Mouse (Mus musculus): ENCODE measurements around the gene Vmn2r89. TPM values are rescaled to one million over a fixed set of nuclear protein-coding genes. Genes with fewer than 3 reads are reported as not detected.
A peak's percentile ranks its signal among the peaks of the same experiment; 100 is the strongest.
"Not testable (repeated sequence)": the region's sequence is repeated elsewhere in the genome, so short reads cannot be mapped to it uniquely, and the experiment has no call there.

Vmn2r89 gene
- not detected in 2 replicates for polyA plus RNA-seq (2016; fragmentation: Nextera tagmentation; extraction: Ambion mirVana)

DNA sequence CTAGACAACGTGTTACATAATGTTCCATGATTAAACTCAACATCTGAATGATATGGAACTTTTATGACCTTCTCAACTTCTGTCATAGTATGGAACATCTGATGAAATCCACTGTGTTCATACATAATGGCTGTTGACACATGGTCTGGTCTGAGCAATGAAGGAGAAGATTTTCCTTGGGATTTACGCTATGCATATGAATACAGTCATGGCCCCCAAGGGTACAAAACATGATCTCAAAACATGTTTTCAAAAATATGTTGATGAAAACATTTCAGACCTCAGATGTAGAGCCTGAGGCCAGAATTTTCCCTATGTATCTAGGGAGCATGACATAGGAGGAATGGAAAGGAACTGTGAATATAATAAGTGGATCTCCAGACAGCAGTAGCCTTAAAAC, at the start of gene Vmn2r89:
Gene Vmn2r89, plus strand, starts transcription at position 301 of the 400 bp plus-strand sequence.
- not testable (repeated sequence) for H3K9me3 ChIP-seq (replicated peaks); H3K4me3 ChIP-seq; H3K9ac ChIP-seq; H3K4me1 ChIP-seq; H3K27ac ChIP-seq; ATAC-seq; H3K27me3 ChIP-seq (replicated peaks); H3K36me3 ChIP-seq; H3K4me2 ChIP-seq
- WGBS (ENCODE audit: insufficient replicate concordance): 66% methylated on average over 2 of the region's 2 CpGs

DNA sequence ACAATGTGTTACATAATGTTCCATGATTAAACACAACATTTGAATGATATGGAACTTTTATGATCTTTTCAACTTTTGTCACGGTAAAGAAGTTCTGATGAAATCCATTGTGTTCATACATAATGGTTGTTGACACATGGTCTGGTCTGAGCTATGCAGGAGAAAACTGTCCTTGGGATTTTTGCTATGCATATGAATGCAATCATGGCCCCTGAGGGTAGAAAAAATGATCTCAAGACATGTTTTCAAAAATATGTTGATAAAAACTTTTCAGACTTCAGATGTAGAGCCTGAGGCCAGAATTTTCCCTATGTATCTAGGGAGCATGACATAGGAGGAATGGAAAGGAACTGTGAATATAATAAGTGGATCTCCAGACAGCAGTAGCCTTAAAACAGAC, 41.1 kb upstream of the Vmn2r89 start, which contains the start of gene Vmn2r88:
Gene Vmn2r88, plus strand, starts transcription at position 301 of the 400 bp plus-strand sequence.
- Histone ChIP-seq H3K27me3 (replicated peaks) (no peaks in the 10 kb centered on the region), H3K9me3 (replicated peaks) (no peaks in the 10 kb centered on the region), H3K9ac (no peak within 1 kb of the TSS), H3K36me3 (no peaks in the 10 kb centered on the region), H3K4me3 (no peak within 1 kb of the TSS), H3K4me2 (no peak within 1 kb of the TSS), H3K27ac (no peak within 1 kb of the TSS), H3K4me1 (no peaks in the 10 kb centered on the region)
- no peak for ATAC-seq
- 46% methylated on average over 1 of the region's 1 CpGs for WGBS (ENCODE audit: insufficient replicate concordance)

DNA sequence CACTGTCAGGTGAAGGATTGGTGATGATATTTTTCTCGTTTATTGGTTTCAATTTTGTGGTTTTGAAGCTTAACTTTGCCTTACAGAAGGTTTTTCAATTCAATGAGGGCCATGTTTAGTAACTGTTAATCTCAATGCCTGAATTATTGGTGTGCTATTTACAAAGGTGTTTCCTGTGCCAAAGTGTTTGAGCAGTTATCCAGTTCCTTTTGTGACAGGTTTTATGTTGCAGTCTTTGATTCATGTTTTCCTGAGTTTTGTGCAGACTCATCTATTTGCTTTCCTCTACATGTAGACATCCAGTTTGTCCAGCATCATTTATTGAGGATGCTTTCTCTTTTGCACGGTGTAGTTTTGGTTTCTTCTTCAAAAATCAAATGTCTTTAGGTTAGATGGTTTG, 27.8 kb upstream of the Vmn2r89 start:
- Histone ChIP-seq H3K27me3 (replicated peaks) (no peaks in the 10 kb centered on the region), H3K27ac (no peak overlapping the region), H3K4me1 (no peaks in the 10 kb centered on the region), H3K36me3 (no peaks in the 10 kb centered on the region), H3K9ac (no peak overlapping the region), H3K4me2 (no peak overlapping the region), H3K4me3 (no peak overlapping the region), H3K9me3 (replicated peaks) (no peaks in the 10 kb centered on the region)
- no peak for ATAC-seq
- 31% methylated on average over 2 of the region's 2 CpGs for WGBS (ENCODE audit: insufficient replicate concordance)

DNA sequence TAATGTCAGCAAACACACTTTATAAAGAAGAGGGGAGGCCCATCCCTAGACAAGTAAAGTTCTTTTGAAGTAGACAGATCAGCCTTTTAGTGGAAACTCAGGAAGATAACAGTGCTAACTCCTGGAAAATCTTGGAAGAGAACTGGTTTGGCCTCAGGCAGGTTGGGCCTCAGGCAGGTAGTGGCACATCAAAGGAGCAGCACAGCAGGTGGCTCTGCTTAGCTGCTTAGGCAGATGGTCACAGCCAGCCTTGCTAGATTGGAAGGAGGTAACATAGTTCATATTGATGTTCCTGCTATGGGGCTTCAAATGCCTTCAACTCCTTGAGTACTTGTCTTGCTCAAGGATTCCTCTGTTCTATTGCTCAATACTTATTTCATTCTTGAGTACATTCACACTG, 21.5 kb upstream of the Vmn2r89 start:
- H3K9me3 ChIP-seq (replicated peaks); H3K9ac ChIP-seq; H3K36me3 ChIP-seq; H3K4me3 ChIP-seq; H3K4me1 ChIP-seq; H3K27ac ChIP-seq; ATAC-seq; H3K27me3 ChIP-seq (replicated peaks); H3K4me2 ChIP-seq: not testable (repeated sequence)

DNA sequence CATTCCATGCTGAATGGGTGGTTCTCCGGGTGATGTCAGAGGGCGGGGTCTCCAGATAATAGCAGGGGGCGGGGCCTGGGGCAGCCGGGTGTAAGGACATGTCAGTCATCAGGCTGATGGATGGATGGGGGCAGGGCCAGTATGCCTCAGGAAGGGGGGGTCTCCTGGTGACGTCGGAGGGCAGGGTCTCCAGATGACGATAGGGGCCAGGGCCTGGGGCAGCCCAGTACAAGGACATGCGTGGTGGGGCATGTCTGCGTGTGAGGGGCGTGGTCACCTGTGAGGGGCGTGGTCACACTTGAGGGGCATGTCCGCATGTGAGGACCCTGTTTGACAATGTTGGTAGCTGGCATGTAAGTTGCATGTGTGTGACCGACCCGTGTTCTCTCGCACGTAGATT, 17.1 kb upstream of the Vmn2r89 start:
- H3K4me1 ChIP-seq: no peaks in the 10 kb centered on the region
- no peak overlapping the region for H3K9ac ChIP-seq
- H3K36me3 ChIP-seq: no peaks in the 10 kb centered on the region
- no peak overlapping the region for H3K4me3 ChIP-seq
- H3K27ac ChIP-seq: no peak overlapping the region
- 78% methylated on average over 16 of the region's 16 CpGs for WGBS (ENCODE audit: insufficient replicate concordance)
- H3K4me2 ChIP-seq: no peak overlapping the region
- peaks cover 23% of the 10 kb centered on the region for H3K9me3 ChIP-seq (replicated peaks)
- H3K27me3 ChIP-seq (replicated peaks): no peaks in the 10 kb centered on the region
- ATAC-seq: 0 out of 2 replicates have a peak, but pooled peaks have one; percentile 35

DNA sequence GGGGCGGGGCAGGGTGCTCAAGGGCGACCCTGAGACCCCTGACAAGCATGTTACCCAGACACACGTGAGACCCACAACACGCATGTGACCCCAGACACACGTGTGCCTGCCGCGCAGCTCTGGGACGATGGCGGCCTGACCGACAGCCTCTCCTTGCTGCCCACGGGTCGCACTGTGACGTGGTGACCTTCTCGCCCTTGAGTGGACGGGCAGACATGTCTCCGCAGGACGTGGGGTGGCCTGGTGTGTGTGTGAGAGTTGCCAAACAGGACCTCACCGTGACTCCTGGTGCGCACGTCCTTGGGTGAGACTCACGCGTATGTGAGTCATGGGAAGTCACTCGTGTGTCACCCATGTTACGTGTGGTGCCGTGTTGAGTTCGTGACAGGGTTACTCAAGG, 16.6 kb upstream of the Vmn2r89 start:
- H3K27me3 ChIP-seq (replicated peaks): no peaks in the 10 kb centered on the region
- no peak overlapping the region for H3K4me2 ChIP-seq
- no peaks in the 10 kb centered on the region for H3K4me1 ChIP-seq
- H3K9ac ChIP-seq: no peak overlapping the region
- no peak for ATAC-seq
- 90% methylated on average over 26 of the region's 26 CpGs for WGBS (ENCODE audit: insufficient replicate concordance)
- no peaks in the 10 kb centered on the region for H3K36me3 ChIP-seq
- H3K9me3 ChIP-seq (replicated peaks): peaks cover 23% of the 10 kb centered on the region
- no peak overlapping the region for H3K27ac ChIP-seq
- no peak overlapping the region for H3K4me3 ChIP-seq

DNA sequence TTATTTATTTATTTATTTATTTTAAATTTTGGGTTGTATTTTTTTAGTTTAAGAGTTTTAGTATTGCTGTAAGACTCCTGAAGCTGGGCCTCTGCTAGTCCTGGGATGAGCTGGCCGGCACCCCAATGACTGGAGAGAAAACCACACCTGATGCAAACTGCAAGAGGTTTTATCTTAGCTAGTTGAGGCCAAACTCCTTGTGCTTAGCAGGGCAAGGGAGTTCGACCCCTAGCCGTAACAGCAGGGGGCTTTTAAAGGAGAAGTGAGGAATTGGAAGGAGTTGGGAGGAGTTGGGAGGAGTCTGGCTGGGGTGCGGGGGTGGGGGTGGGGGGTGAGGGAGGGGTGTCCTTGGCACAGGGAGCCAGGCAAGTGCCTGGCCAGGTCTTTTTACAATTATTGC, 12.7 kb upstream of the Vmn2r89 start:
- Histone ChIP-seq H3K4me1 (no peaks in the 10 kb centered on the region), H3K27ac (no peak overlapping the region), H3K4me2 (no peak overlapping the region), H3K9ac (no peak overlapping the region), H3K27me3 (replicated peaks) (no peaks in the 10 kb centered on the region), H3K36me3 (no peaks in the 10 kb centered on the region), H3K9me3 (replicated peaks) (peaks cover 23% of the 10 kb centered on the region), H3K4me3 (no peak overlapping the region)
- ATAC-seq: no peak
- WGBS (ENCODE audit: insufficient replicate concordance): 80% methylated on average over 4 of the region's 4 CpGs

DNA sequence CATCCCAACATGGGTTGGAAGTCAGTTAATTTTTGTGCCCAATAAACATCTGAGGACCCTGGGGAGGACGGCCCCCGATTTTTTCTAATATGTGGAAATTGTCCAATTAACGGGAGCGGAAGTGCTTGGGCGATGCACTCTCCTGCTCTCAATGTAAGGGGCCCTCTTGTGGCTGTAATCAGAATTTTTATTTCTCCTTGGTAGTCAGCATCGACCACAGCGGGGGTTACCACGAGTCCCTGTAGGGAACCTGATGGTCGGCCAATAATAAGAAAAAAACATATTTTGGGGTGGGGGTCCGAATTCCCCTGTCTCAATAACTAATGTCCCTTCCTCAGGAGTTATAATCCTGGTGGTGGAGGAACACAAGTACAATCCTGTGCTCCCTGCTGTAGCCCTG, 28.6 kb downstream of the Vmn2r89 start:
- H3K9ac ChIP-seq; H3K36me3 ChIP-seq; H3K27me3 ChIP-seq (replicated peaks); H3K4me1 ChIP-seq; ATAC-seq; H3K4me3 ChIP-seq; H3K4me2 ChIP-seq; H3K9me3 ChIP-seq (replicated peaks); H3K27ac ChIP-seq: not testable (repeated sequence)
- WGBS (ENCODE audit: insufficient replicate concordance): 68% methylated on average over 10 of the region's 10 CpGs

DNA sequence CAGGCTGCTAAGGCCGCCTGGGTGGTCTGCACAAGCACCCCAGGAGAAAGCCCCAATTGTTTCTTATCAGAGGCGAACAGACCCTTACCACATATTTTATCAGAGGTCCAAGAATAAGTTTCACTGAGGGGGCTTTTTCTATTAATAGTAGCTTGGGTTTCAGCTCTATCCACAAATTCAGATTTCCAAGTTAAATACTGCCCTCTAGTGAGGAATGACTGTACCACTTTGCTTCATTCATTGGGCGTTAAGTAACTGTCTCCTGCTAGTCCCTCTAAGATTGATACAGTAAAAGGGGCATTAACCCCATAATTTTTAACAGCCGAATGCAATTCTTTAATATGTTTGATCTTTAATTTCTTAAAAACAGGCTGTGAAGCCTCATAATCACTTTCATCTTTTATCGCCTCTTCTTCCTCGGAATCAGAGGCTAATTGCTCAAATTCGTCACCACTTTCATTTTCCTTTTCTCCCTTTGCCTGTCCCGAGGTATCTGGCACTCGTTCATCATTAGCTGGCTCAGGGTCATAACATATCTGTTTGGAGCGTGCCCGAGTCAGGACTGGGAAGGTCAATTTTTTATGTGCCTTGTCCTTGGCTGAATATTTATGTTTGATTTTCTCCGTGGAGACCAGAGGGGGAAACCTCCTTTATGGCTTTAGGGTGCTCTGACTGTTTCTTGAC, 29.8 kb downstream of the Vmn2r89 start:
- 69% methylated on average over 12 of the region's 12 CpGs for WGBS (ENCODE audit: insufficient replicate concordance)
- not testable (repeated sequence) for H3K4me2 ChIP-seq

DNA sequence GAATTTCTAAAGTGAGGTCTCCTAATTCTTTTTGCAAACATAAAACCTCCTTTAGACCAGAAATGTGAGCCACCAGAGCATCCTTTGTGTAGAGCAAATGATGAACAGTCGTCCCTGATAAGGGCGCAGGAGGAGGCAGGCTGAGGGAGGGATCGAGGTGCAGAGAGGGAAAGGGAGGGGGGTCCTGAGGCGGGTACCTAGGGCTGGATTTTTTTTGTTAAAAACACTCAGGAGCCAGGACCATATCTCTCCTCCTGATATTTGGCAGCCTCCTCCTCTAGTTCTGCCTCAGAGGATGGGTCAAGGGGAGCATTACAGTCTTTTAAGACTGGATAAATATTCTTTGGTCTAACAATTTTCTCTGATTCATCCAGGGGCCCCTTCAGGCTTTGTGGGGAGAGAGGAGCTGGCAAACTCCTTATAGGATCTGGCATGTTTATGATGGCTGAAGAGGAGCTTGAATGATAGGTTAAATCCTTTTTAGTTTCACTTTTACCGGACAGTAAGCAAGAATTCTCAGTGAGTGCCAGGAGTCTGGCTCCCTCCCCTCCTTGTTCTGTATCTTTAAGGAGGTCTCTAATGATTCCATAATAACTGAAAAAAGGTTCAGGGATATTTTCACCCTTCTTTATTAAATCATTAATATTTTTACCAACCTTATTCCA, 30.5 kb downstream of the Vmn2r89 start:
- no peak overlapping the region for H3K9ac ChIP-seq
- no peaks in the 10 kb centered on the region for H3K9me3 ChIP-seq (replicated peaks)
- no peaks in the 10 kb centered on the region for H3K27me3 ChIP-seq (replicated peaks)
- no peak overlapping the region for H3K4me3 ChIP-seq
- H3K4me1 ChIP-seq: no peaks in the 10 kb centered on the region
- WGBS (ENCODE audit: insufficient replicate concordance): 47% methylated on average over 5 of the region's 5 CpGs
- no peak overlapping the region for H3K27ac ChIP-seq
- no peak for ATAC-seq
- H3K4me2 ChIP-seq: no peak overlapping the region
- H3K36me3 ChIP-seq: no peaks in the 10 kb centered on the region

More for the DNA sequence above, 29.8 kb downstream of the Vmn2r89 start:
- not testable (repeated sequence) for H3K27ac ChIP-seq; ATAC-seq; H3K36me3 ChIP-seq; H3K4me3 ChIP-seq; H3K9ac ChIP-seq; H3K9me3 ChIP-seq (replicated peaks); H3K27me3 ChIP-seq (replicated peaks); H3K4me1 ChIP-seq

DNA sequence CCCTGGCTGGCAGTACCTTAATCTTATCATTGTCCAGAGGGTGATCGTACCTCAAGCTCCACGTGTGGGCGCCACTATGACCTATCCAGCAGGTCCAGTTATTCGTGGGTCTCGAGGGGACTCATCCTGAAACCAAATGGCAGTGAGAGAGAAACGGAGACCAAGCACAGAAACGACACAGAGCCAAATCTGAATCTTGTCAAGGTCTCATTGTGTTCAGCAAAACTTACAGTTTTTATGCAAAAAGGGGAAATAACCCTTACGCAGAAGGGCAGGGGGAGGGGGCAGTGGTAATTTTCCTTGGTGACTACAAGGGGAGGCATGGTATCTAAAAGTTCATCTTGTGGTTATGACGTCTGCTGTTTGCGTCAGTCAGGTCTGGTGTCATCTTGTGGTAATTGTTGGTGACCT, 31.3 kb downstream of the Vmn2r89 start:
- not testable (repeated sequence) for H3K4me1 ChIP-seq; H3K9ac ChIP-seq; H3K36me3 ChIP-seq; ATAC-seq; H3K27me3 ChIP-seq (replicated peaks); H3K9me3 ChIP-seq (replicated peaks); H3K4me3 ChIP-seq; H3K4me2 ChIP-seq; H3K27ac ChIP-seq
- 50% methylated on average over 10 of the region's 10 CpGs for WGBS (ENCODE audit: insufficient replicate concordance)

DNA sequence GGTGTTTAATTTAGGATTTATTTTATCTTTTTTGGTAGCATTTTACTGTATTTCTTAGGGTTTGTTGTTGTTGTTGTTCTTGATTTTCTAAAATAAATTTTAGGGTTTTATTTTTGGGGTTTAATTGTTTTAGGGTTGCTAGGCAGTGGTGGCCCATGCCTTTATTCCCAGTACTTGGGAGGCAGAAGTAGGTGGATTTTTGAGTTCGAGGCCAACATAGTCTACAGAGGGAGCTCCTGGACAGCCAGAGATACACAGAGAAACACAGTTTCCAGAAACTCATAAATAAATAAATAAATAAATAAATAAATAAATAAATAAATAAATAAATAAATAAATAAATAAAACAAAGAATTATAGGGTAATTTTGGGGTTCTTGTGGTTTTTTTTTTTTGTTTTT, 32.0 kb downstream of the Vmn2r89 start:
- Histone ChIP-seq H3K9ac (no peak overlapping the region), H3K27ac (no peak overlapping the region), H3K36me3 (no peaks in the 10 kb centered on the region), H3K9me3 (replicated peaks) (no peaks in the 10 kb centered on the region), H3K4me2 (no peak overlapping the region), H3K27me3 (replicated peaks) (no peaks in the 10 kb centered on the region), H3K4me1 (no peaks in the 10 kb centered on the region), H3K4me3 (no peak overlapping the region)
- no peak for ATAC-seq
- 63% methylated on average over 1 of the region's 1 CpGs for WGBS (ENCODE audit: insufficient replicate concordance)

DNA sequence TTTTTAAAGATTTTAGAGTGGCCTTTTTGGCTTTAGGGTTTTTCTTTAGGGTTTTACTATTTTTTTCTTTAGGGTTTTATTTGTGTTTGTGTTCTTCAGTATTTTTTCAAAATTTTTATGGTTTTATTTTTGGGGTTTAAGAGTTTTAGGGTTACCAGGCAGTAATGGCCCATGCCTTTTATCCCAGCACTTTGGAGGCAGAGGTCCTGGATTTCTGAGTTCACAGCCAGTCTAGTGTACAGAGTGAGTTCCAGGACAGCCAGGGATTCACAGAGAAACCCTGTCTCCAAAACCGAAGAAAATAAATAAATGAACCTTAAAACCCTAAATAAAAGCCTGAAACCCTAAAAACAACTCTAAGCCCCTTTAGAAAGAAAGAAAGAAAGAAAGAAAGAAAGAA, 34.5 kb downstream of the Vmn2r89 start:
- Histone ChIP-seq H3K27me3 (replicated peaks) (no peaks in the 10 kb centered on the region), H3K4me2 (no peak overlapping the region), H3K27ac (no peak overlapping the region), H3K9me3 (replicated peaks) (no peaks in the 10 kb centered on the region), H3K36me3 (no peaks in the 10 kb centered on the region), H3K4me1 (no peaks in the 10 kb centered on the region), H3K9ac (no peak overlapping the region), H3K4me3 (no peak overlapping the region)
- WGBS (ENCODE audit: insufficient replicate concordance): 39% methylated on average over 1 of the region's 1 CpGs
- ATAC-seq: no peak
